Mouse (Mus musculus) 3134 (cell line): Measurements from ENCODE around the gene Dkk3.

Source experiments
- DNase-seq: peaks from one replicate; pipeline ENCODE4 v3.0.0-alpha.2; 2011; ENCODE audit warnings: low spot score; ENCODE audit not compliant: insufficient read length; ENCODE audit errors: extremely low read depth

The Dkk3 gene

DNA sequence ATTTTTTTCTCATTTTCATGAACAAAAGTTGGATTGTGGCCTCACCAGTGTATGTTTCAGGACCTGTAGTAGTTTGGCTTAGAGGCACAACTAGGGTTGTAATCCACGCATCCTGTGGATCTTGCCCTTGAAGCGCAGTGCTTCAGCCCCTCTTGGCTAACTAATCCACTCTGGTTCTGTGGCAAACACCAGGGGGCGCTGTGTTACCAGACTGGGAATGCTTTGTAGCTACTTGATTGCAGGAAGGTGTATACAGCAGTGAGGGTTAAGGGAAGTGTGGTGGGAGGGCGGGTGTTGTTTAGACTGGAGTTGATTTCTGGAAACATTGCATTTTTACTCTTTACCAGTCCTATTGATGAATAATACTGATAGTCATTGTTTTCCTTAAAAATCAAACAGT, 73.8 kb downstream of the Dkk3 start:
- peak; percentile 28 for DNase-seq

DNA sequence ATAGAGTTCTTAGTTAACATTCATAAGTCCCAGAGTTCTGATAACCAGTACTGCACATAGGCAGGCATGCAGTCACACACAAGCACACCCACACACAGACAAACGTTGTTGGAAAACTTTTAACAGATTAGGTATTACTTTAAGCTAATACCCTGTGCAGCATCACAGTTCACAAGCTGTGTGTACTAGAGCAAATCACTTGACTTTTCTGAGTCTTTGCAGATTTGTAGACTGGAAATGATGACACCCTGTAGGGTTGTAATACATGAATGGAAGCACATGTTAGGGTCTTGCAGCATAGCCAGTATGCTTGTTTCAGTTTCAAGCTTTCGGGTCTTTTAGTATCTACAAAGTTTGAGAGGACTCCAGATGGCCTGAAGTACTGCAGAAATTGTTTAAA, 74.6 kb downstream of the Dkk3 start:
- no peak for DNase-seq

DNA sequence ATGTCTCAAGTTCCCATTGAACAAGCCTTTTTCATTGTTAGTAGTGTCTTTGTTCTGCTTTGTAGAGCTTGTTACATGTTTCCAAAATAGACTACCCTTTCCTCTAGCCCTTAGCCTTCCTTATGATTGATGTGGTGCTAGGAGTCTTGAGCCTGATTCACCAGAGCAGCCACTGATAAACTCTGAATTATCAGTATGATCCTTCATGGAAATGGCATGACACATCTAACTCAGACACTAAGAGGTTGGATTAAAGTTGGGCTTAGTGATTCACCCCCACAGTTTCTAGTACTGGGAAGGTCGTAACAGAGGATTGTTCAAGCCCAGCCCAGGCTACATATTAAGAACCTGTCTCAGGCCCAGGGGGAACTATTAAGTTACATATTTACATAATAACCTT, 76.2 kb downstream of the Dkk3 start:
- DNase-seq = no peak

DNA sequence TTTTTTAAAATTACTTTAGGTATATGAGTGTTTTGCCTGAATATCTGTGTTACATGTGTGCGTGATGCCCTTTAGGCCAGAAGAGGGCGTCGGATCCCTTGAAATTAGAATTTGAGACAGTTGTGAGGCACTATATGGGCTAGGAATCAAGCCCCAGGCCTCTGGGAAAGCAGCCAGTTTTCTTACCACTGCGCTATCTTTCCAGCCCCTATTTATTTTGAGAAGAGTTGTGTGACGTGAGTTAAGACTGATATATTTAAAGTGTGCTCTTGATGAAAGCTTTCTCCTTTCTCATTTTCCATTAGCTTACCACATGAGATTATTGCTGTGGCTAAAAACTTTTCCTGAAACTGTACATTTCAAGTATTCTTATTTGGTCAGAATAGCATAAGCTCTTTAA, 84.0 kb downstream of the Dkk3 start:
- no peak for DNase-seq
